Mouse (Mus musculus) small intestine, adult 2 months (tissue): Measurements from ENCODE around the gene Gbe1.

ENCODE experiments used
- CTCF ChIP-seq: fragments of 200-500 bp; IDR thresholded peaks from 2 replicates; pipeline ENCODE4 v1.5.1; 2012; ENCODE audit warnings: low read depth, mild to moderate bottlenecking, control low read depth, inconsistent platforms, low read length, moderate library complexity, mixed read lengths; ENCODE audit not compliant: insufficient replicate concordance, insufficient read length; ENCODE audit errors: extremely low read depth
- POLR2A ChIP-seq: fragments of 200-500 bp; IDR thresholded peaks from 2 replicates; pipeline ENCODE4 v1.6.1; 2012; ENCODE audit warnings: low read depth, mild to moderate bottlenecking, control low read depth, inconsistent platforms, low read length, moderate library complexity

GRCm38 (mm10) chr16:70330626-70331275, 17.0 kb downstream of the Gbe1 start:
- TF ChIP-seq POLR2A = no peak
- no peak for TF ChIP-seq CTCF
